Mouse (Mus musculus) right cerebral cortex, postnatal 4 days (tissue): ENCODE results near the gene Ccdc85b.
A peak's percentile ranks its signal among the peaks of the same experiment; 100 is the strongest.

Experiments used
- DNase-seq: peaks from one replicate; pipeline ENCODE4 v3.0.0-alpha.2; 2022

Ccdc85b gene

GRCm38 (mm10) chr19:5480016-5480415 is 22.3 kb upstream of the Ccdc85b start:
- DNase-seq: no peak

DNA sequence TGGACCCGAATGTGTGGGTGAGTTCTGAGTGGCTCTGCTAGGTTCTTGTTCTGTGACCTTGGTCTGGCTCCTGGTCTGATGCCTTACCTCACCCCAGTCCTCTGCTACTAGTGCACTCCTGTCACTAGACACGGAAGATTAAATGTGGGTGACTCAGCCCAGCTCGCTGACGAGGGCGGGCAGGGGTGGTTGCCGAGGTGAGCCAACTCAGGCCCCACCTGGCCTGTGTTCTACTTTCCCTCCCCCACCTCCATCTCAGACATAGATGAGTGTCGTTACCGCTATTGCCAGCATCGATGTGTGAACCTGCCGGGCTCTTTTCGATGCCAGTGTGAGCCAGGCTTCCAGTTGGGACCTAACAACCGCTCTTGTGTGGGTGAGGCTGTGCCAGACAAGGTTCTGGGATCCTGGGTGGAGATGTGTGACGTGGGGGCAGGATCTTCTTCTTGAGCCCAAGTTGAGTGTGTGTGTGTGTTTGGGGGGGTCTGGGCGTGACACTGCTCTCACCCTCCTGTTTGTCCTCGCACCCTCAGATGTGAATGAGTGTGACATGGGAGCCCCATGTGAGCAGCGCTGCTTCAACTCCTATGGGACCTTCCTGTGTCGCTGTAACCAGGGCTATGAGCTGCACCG is 20.1 kb upstream of the Ccdc85b start:
- no peak for DNase-seq

- no peak for DNase-seq
Observed at GRCm38 (mm10) chr19:5477004-5477667, 19.4 kb upstream of the Ccdc85b start.

DNA sequence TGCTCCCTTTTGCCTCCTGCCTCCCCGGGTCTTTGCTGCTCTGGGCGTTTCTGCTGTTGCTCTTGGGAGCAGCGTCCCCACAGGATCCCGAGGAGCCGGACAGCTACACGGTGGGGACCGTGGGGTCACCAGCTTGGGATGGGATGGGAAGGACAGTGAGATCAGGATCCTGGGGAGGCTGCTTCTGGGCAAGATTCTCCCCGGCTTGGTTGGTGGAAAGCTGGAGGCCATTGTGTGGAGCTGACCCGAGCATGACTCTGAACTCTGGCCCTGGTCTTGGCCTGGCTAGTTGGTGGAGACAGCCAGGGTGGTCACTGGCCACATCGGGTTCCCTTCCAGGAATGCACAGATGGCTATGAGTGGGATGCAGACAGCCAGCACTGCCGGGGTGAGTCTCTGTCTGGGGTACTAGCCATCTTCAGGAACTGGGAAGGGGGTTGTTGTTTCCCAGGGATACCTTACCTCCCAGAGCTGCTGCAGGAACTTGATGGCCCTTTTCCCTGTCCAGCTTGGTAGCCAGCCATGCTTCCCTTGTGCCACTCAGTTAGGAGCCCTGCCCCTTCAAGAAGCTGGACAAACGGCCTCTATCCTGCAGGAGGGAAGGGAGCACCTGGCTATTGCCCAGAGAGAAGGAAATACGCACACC is 17.5 kb upstream of the Ccdc85b start:
- DNase-seq: no peak

DNA sequence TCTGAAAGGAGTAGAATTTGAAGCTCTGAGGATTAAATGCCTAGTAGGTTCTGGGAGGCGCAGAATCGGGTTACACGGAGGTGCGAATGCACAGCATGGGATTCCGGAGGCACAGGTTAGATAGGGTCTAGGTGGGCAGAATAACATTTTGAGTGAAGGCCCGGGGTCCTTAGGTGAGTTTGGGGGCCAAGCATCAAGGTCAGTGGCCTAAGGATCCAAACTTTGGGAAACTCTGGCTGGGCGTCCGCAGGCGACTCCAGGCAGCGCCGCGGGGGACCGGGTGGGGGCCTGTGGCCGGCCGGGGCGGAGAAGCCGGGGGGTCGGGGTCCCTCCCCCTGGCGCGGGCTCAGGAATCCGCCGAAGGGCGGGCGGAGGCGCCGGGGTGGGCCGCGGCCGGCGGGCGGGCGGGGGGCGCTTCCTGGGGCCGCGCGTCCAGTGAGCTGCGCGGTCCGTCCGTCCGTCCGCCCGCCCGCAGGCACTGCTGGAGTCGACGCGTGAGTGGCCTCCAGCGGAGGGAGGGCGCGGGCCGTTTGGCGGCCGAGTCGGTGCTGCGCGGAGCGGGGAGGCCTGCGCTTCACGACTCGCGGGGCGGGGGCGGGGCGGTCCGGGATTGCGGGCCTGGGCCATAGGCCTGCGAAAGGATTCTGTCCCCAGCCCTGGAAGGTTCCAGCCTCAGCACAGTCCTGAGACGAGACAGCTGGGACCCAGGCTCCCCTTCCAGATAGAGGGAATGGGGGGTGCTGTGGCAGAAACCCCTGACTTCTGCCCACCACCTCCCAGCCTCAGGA is 16.8 kb upstream of the Ccdc85b start:
- peak; percentile 67 for DNase-seq

DNA sequence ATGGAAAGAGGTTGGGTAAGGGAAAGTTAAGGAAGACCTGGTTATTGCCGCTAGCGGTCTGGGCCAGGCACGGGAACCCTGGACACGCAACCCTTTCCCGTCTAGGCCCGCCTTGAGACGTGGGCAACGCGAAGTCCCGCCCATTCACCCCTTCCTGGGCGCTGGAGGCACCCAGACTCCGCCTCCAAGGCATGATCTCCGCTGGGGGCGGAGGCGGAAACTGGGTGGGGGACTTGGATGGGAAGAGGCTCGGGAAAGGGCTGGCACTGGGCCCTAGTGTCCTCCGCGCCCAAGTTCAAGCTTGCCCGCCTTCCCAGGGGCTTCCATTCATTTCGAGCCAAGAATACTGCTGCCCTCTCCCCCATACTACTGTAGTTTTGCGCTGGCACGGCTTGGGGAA is 16.0 kb upstream of the Ccdc85b start, which contains the start of gene Efemp2:
TSS of gene Efemp2 (plus strand) at position 235 of the 400 bp plus-strand sequence.
- peak; percentile 66 for DNase-seq

DNA sequence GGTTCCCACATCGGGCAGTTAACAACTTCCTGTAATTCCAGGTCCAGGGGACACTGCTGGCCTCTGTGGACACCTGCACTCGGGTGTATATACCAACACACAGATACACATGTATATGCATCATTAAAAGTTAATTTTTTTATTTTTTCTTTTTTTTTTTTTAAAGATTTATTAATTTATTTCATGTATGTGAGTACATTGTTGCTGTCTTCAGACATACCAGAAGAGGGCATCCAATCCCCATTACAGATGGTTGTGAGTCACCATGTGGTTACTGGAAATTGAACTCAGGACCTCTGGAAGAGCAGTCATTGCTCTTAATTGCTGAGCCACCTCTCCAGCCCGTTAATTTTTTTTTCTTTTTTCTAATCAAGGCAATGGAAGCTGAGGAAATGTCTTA is 15.2 kb upstream of the Ccdc85b start:
- DNase-seq: no peak

DNA sequence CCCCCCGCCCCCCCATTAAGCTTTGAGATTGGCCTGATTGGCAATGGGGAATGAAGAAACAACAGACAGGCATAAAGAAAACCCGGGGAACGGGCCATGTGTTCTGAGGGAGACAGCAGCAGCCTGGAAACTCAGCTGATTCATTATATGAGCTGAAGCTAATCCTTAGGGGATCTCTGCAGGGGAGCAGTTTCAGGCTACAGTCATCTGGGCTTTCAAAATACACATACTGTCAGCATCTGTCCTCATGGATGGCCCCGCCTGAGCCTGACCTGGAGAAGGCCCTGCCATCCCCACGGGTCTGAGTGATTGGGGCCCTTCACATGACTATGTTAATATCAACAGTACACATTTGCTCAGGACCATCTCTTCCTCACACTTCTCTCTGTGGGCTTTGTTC is 14.2 kb upstream of the Ccdc85b start:
- no peak for DNase-seq

DNA sequence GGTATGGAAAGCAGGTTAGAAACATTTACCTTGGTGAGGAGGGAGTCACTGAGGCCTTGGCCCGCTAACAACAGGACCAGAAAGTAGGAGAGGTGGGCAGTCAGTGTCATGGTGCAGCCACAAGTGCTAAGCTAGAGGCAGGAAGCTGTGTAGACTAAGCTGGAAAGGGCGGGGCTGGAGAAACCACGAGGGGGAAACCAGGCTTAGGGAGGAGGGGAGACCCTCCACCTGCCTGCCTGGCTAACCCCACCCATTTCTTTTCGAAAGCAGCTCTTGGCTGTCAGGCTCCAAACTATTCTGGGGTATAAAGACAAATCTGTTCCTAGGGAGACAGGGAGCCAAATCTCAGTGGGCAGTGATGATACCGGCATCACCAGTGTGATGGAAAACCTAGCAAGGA is 10.7 kb upstream of the Ccdc85b start, which contains the start of gene Ctsw:
TSS of gene Ctsw (minus strand) at position 134 of the 400 bp plus-strand sequence.
- no peak for DNase-seq

GRCm38 (mm10) chr19:5466916-5467500 is 9.3 kb upstream of the Ccdc85b start:
- no peak for DNase-seq

GRCm38 (mm10) chr19:5465037-5465436 is 7.3 kb upstream of the Ccdc85b start:
- DNase-seq: no peak

- peak; percentile 76 for DNase-seq
Observed at GRCm38 (mm10) chr19:5463791-5464562, 6.3 kb upstream of the Ccdc85b start.

GRCm38 (mm10) chr19:5463212-5463611 is 5.5 kb upstream of the Ccdc85b start:
- DNase-seq: no peak

GRCm38 (mm10) chr19:5461411-5461810 is 3.7 kb upstream of the Ccdc85b start:
- DNase-seq: no peak

GRCm38 (mm10) chr19:5460465-5460911 is 2.8 kb upstream of the Ccdc85b start, which contains the start of gene Fibp:
Fibp (plus strand) TSS chr19:5460615.
- DNase-seq: peak; percentile 86

GRCm38 (mm10) chr19:5459896-5460295 is 2.2 kb upstream of the Ccdc85b start:
- no peak for DNase-seq

GRCm38 (mm10) chr19:5459019-5459418 is 1.3 kb upstream of the Ccdc85b start:
- DNase-seq: no peak

GRCm38 (mm10) chr19:5456922-5457745 is 560 bp downstream of the Ccdc85b start:
- DNase-seq: peak; percentile 95

- DNase-seq: no peak
Observed at GRCm38 (mm10) chr19:5456241-5456921, 1.3 kb downstream of the Ccdc85b start.

GRCm38 (mm10) chr19:5455568-5455967 is 2.1 kb downstream of the Ccdc85b start:
- DNase-seq: no peak
